Mouse (Mus musculus) retina, adult 2 months (tissue): ENCODE measurements around the gene Gstm2.
"Not testable (repeated sequence)": the region's sequence is repeated elsewhere in the genome, so short reads cannot be mapped to it uniquely, and the experiment has no call there.

ENCODE experiments used
- DNase-seq: peaks from one replicate; pipeline ENCODE4 v3.0.0-alpha.2; 2012; ENCODE audit warnings: low read depth, low spot score

Gstm2 gene

GRCm38 (mm10) chr3:107986041-107986562 is at the start of gene Gstm2:
Gene Gstm2, minus strand, starts transcription at chr3:107986453.
- DNase-seq: no peak

GRCm38 (mm10) chr3:108033156-108033555 is 46.9 kb upstream of the Gstm2 start:
- DNase-seq: no peak

GRCm38 (mm10) chr3:108032113-108032512 is 45.9 kb upstream of the Gstm2 start:
- DNase-seq: no peak

GRCm38 (mm10) chr3:108028641-108029365 is 42.5 kb upstream of the Gstm2 start:
- DNase-seq: no peak

GRCm38 (mm10) chr3:108026597-108026996 is 40.3 kb upstream of the Gstm2 start:
- no peak for DNase-seq

GRCm38 (mm10) chr3:108026049-108026448 is 39.8 kb upstream of the Gstm2 start:
- no peak for DNase-seq

- no peak for DNase-seq
Measured at GRCm38 (mm10) chr3:108025318-108025717, 39.1 kb upstream of the Gstm2 start.

GRCm38 (mm10) chr3:108022650-108023049 is 36.4 kb upstream of the Gstm2 start:
- no peak for DNase-seq

GRCm38 (mm10) chr3:108020351-108021022 is 34.2 kb upstream of the Gstm2 start:
- not testable (repeated sequence) for DNase-seq

- DNase-seq: not testable (repeated sequence)
Measured at GRCm38 (mm10) chr3:108019226-108019625, 33.0 kb upstream of the Gstm2 start.

GRCm38 (mm10) chr3:108018190-108018820 is 32.1 kb upstream of the Gstm2 start:
- no peak for DNase-seq

GRCm38 (mm10) chr3:108017473-108018189 is 31.4 kb upstream of the Gstm2 start, which contains the start of gene Gstm1:
Gene Gstm1, minus strand, starts transcription at chr3:108017973.
- DNase-seq: peak; percentile 59

- DNase-seq: not testable (repeated sequence)
Measured at GRCm38 (mm10) chr3:108016468-108016867, 30.2 kb upstream of the Gstm2 start.

- no peak for DNase-seq
Measured at GRCm38 (mm10) chr3:108014974-108015346, 28.7 kb upstream of the Gstm2 start.

GRCm38 (mm10) chr3:108014098-108014973 is 28.1 kb upstream of the Gstm2 start:
- DNase-seq: no peak

- DNase-seq: no peak
Measured at GRCm38 (mm10) chr3:108013331-108013871, 27.1 kb upstream of the Gstm2 start.

GRCm38 (mm10) chr3:108011558-108011957 is 25.3 kb upstream of the Gstm2 start:
- no peak for DNase-seq

- no peak for DNase-seq
Measured at GRCm38 (mm10) chr3:108010286-108010685, 24.0 kb upstream of the Gstm2 start.

- DNase-seq: no peak
Measured at GRCm38 (mm10) chr3:108002021-108002420, 15.8 kb upstream of the Gstm2 start.

- no peak for DNase-seq
Measured at GRCm38 (mm10) chr3:107999491-107999890, 13.2 kb upstream of the Gstm2 start.
